Mouse (Mus musculus): Measurements from ENCODE around the gene Hdac1.
A peak's percentile ranks its signal among the peaks of the same experiment; 100 is the strongest.
"Not testable (repeated sequence)": the region's sequence is repeated elsewhere in the genome, so short reads cannot be mapped to it uniquely, and the experiment has no call there.

The Hdac1 gene

GRCm38 (mm10) chr4:129557256-129557808 is 14.8 kb upstream of the Hdac1 start:
- no peak for DNase-seq

GRCm38 (mm10) chr4:129556532-129557223 is 14.2 kb upstream of the Hdac1 start:
- peak; percentile 90 for DNase-seq

GRCm38 (mm10) chr4:129555862-129556531 is 13.5 kb upstream of the Hdac1 start:
- DNase-seq, result peak; percentile 36

GRCm38 (mm10) chr4:129555421-129555861 is 12.9 kb upstream of the Hdac1 start:
- DNase-seq, result peak; percentile 59

GRCm38 (mm10) chr4:129554512-129554911 is 12.0 kb upstream of the Hdac1 start:
- DNase-seq, result not testable (repeated sequence)

GRCm38 (mm10) chr4:129550295-129550694 is 7.8 kb upstream of the Hdac1 start:
- DNase-seq, result no peak

- peak; percentile 25 for DNase-seq
These were observed 6.8 kb upstream of the Hdac1 start for GRCm38 (mm10) chr4:129549306-129549705.

- not testable (repeated sequence) for DNase-seq
These were observed 5.1 kb upstream of the Hdac1 start for GRCm38 (mm10) chr4:129547631-129548030.

GRCm38 (mm10) chr4:129544106-129544505 is 1.6 kb upstream of the Hdac1 start:
- no peak for DNase-seq

- DNase-seq, result no peak
These were observed 483 bp downstream of the Hdac1 start for GRCm38 (mm10) chr4:129541868-129542591.

GRCm38 (mm10) chr4:129540012-129540411 is 2.5 kb downstream of the Hdac1 start:
- DNase-seq, result no peak

- DNase-seq, result not testable (repeated sequence)
These were observed 13.6 kb downstream of the Hdac1 start for GRCm38 (mm10) chr4:129528901-129529300.

GRCm38 (mm10) chr4:129525889-129526288 is 16.6 kb downstream of the Hdac1 start:
- DNase-seq, result no peak

GRCm38 (mm10) chr4:129525338-129525737 is 17.2 kb downstream of the Hdac1 start:
- no peak for DNase-seq

- no peak for DNase-seq
These were observed 24.0 kb downstream of the Hdac1 start for GRCm38 (mm10) chr4:129518519-129518918.

GRCm38 (mm10) chr4:129516925-129517324 is 25.6 kb downstream of the Hdac1 start:
- no peak for DNase-seq

- peak; percentile 89 for DNase-seq
These were observed 28.1 kb downstream of the Hdac1 start for GRCm38 (mm10) chr4:129514300-129514898.

- DNase-seq, result peak; percentile 44
These were observed 28.6 kb downstream of the Hdac1 start for GRCm38 (mm10) chr4:129513891-129514290.

GRCm38 (mm10) chr4:129513086-129513767 is 29.3 kb downstream of the Hdac1 start, which contains the start of gene Marcksl1:
Gene Marcksl1 (plus strand): TSS chr4:129513581.
- DNase-seq, result peak; percentile 95

- no peak for DNase-seq
These were observed 31.0 kb downstream of the Hdac1 start for GRCm38 (mm10) chr4:129511413-129512096.

- DNase-seq, result no peak
These were observed 31.6 kb downstream of the Hdac1 start for GRCm38 (mm10) chr4:129510723-129511412.
